Mouse (Mus musculus): Measurements from ENCODE around the gene Gm20489.
A peak's percentile ranks its signal among the peaks of the same experiment; 100 is the strongest.

Gene Gm20489

DNA sequence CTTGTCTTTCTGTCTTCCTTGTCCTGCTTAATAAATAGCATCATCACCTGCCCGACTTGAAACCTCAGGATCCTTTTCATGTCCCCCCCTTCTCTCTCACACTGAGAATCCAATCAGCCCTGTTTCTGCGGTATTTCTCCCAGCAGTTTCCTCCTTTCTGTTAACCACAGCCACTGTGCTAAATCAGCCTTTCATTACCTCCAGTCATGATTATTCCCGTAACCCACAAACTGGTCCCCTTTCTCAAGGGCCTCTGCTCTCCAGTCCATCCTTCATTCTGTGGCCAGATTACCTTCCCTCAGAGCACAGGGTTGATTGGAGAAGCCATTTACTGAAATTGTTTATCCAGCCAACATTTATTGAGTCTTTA is at the start of gene Gm20489:
TSS of gene Gm20489 (minus strand) at position 269 of the 370 bp plus-strand sequence.
- no peak for DNase-seq (ENCODE audit: low spot score)

DNA sequence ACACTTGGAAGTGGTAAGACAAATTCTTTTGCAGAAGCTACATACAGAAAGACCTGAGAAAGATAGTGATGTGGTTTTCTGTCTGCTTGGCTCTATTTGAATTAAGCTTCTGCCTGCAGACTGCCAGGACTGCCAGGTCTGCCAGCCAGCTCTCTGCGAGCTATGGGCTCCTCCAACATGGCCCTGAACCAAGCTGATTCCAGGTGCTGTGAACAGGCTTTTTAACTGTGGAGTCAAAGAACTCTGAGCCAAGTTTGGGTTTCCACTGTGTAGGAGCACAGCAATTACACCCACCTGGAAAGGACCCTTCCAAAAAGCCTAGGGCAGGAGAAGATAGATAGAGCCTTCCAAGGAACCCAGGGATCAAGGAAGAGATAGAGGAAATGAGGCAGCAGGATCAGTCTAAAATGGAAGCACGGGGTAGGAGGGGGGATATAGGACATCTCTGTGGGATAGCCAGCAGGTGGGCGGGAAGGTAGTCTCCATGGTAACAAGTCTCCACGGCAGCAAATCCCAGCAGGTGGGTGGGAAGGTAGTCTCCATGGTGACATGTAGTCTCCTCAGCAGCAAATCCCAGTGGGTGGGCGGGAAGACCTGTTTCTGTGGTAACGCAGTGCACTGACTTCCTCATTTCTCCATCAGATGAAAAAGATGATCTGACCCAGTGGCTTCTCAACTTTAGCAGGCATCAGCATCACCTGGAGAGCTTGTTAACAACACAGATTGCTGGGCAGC is 45.0 kb upstream of the Gm20489 start:
- DNase-seq (ENCODE audit: low spot score): no peak

DNA sequence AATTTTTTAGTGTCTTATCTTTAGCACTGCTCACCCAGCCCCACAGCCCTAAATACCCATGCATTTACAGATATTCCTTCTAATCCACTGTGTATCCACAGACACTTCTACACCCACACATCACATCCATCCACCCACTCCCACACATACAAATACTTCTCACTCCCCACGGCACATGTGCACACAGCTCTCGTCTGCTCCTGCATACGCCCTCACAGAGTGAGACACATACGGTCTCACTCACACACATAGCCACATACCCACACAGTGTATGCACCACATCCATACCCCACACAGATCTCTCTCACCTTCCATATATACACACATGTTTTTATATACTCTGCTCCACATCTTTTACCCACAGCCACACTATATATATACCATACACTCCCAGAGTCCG is 40.5 kb upstream of the Gm20489 start:
- DNase-seq (ENCODE audit: low spot score): no peak

DNA sequence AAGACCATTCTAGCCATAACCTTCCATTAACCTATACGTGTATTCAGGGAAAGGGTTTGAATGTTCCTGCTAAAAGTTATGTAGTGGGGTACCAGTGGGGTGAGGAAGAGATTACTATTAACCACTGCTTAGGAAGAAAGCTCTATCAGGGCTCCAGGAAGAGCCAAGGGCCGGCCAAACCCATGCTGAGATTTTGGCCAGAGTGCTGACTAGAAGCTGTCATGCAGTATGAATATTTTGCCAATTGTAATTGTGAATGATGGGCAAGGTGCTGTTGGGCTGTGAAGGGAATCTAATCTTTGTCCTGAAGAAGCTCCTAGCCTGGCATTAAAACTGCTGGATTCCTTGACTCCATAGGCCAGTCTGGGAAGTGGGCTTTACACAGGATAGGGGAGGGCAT is 35.8 kb upstream of the Gm20489 start:
- no peak for DNase-seq (ENCODE audit: low spot score)

DNA sequence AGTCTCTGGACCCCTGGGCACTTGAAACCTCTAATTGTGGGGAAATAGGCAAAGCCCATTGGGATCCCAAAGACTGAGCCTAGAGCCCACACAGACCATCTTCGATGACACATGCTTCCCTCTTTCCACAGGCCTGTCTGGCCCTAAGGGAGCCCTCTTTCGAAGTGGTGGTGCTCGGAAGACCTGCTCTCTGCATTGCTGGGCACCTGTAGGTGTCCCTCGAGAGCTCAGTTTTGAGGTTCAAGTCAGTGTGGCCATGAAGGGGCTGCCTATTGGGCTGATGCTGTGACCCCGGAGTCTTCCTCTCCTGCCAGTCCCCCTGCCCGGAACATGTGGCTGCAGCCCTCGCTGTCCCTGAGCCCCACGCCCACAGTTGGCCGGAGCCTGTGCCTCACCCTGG is 32.8 kb upstream of the Gm20489 start:
- DNase-seq (ENCODE audit: low spot score): no peak

DNA sequence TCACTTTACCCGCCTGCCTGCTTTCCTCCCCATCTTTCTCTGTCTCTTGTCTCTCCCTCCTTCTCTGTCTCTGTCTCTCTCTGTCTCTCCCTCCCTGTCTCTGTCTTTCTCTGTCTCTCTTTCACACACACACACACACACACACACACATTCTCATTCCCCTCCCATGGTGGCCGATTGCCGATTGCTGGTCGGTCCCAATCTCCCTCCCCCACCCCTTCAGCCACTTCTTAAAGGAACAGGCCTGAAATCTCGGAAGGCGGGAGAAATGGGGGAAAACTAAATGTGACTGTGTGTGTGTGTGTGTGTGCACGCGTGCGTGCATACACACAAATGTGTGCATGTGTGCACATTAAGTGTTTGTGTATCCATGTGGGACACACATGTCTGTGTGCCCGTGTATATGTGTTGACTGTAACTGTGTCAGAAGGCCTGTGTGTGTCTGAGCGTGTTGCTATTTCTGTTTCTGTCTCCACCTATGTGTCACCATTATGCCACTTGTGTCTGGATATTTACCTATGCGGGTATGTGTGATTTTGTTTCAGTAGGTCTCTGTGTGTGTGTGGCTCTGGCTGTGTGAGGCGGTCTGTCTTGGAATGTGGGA is 31.7 kb upstream of the Gm20489 start:
- no peak for DNase-seq (ENCODE audit: low spot score)

DNA sequence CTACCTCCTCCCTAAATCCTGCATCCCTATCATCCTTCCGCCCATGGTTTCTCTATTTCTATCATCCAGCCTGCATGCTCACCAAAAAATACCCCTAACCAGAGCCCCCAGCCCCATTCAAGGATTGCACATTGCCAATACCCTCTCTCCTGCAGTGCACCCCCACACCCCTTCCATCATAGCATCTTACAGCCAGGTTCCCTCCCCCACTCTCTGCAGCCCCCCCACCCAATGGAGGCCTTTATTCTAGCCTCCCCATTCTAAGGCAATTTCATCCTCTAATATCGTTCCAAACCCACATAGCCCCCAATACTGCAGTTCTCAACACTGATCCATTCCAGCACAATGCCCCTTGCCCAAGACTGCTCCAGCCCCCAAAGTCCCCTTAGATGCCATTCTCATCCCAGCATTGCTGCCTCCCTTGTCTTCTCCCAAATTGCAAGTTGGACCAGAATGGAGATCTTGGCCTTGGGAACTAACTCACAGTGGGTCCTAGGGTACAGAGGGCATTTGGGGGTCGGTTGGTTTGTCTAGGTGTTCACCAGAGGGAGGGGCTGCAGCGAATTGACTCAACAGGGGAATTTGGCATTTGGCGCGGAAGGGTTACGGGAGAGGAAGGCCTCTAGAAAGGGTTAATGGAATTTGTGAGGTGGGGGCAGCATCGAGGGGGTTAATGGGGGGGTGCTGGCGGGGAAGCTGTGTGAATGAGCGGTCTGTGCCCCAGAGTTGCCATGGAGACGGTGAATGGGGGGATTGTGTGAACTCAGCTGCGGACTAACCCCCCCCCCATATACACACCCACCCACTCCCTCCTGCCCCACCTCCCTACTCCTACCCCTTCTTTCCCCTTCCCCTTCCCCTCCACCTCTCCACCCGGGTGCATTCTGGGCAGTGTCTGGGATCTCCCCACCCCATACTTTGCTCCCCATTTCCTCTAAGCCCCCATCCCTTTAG is 30.9 kb upstream of the Gm20489 start:
- DNase-seq (ENCODE audit: low spot score): no peak

DNA sequence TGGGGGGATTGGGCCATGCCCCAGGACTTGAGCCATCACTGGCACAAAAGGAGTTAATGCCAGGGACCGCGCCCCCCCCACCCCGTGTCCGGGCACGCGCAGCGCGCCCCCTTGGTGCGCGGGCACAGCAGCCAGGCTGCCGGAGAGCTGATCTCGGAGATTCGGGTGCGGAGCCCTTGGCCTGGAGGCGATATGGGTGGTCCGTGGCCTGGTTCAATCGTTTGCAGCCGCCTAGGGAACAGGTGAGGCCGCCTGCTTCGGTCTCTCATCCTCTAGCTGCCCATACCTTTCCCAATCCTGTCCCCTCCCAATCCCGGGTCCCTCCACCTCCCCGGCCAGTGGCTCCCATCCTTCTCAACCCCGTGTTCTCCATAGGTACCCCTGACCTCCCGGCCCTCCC is 30.2 kb upstream of the Gm20489 start, which contains the start of gene Nlgn3:
TSS of gene Nlgn3 (plus strand) at position 114 of the 400 bp plus-strand sequence.
- DNase-seq (ENCODE audit: low spot score): no peak

DNA sequence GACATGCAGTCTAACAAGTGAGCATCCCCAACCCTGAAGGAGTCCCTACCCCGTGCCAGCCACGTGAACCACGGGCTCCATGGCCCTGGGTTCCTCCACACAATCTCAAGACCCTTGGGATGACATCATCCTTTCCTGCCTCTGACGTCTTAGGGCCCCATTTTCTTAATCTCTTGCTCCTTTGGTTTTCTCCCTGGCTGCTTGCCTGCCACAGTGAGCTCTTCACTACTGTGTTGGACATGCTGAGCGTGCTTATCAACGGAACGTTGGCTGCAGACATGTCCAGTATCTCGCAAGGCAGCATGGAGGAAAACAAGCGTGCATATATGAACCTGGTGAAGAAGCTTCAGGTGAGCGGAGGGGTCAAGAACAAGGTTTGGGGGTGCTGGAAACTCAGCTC is 21.3 kb upstream of the Gm20489 start:
- no peak for DNase-seq (ENCODE audit: low spot score)

DNA sequence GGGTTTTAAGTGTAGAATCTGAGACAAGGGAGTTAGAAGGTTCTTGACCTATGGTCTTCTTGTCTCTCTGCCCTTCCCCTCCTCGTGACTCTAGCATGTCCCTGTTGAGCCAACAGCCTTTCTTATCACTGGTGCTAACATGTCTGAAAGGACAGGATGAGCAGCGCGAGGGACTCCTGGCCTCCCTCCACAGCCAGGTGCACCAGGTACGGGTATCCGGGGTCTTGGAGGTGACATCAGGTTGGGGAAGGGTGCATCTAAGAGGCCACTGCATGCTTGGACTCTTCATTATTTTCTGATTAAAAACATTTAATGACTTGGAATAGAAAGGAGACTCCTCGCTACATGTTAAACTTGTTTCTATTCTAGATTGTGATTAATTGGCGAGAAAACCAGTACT is 20.2 kb upstream of the Gm20489 start:
- no peak for DNase-seq (ENCODE audit: low spot score)

DNA sequence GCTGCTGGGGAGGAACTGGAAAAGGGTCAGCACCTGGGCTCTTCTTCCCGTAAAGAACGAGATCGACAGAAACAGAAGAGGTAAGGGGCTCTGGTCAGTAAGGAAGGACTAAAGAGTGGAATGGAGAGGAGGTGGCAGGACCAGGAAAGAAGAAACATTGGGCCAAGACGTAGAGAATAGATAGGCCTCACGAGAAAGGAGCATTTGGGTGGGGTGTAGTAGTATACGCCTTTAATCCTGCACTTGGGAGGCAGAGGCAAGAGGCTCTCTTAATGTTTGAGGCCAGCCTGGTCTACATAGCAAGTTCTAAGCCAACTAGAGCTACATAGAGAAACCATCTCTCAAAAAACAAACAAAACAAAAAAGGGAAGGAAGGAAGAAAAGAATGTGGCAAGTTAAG is 19.6 kb upstream of the Gm20489 start:
- no peak for DNase-seq (ENCODE audit: low spot score)

DNA sequence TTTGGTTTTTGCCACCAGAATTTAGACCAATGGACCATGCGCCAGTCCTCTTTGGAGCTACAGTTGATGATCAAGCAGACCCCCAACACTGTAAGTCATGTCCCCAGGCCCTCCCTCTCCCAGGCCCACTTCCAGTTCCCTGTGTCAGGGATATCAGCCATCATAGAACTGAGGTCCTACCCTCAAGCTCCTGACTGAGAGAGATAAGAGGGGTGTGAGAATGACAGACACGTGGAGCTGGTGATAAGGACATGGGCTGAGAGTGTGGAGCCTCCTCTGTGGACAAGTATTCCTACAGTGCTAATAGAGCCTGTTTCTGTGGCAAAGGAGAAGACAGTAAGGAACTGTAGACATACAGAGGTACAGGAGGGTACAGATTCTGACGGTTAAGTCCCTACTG is 18.7 kb upstream of the Gm20489 start:
- no peak for DNase-seq (ENCODE audit: low spot score)

DNA sequence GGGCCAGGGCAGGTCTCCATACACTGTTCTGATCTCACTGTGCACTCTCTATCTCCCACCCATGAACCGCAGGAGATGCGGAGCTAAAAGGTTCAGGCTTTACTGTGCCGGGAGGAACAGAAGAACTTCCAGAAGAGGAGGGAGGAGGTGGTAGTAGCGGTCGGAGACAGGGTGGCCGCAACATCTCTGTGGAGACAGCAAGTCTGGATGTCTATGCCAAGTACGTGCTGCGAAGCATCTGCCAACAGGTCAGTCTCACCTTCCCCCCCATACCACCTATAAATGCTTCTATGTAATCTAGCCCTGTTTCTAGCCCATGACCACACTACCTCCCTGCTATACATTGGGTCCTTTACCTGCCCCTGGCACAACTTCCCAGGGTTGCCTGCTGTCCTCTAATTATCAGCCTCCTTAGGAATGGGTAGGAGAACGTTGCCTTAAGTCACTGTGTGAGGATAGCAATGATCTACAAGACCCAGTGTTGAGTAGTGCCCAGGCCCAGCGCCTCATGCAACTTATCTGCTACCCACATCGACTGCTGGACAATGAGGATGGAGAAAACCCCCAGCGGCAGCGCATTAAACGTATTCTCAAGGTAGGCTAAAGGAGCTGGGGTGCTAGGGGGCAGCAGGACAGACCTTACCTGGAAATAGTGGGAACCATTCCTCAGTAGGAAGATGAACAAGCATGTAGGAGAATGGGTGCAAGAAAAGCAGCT is 17.3 kb upstream of the Gm20489 start:
- DNase-seq (ENCODE audit: low spot score): no peak

DNA sequence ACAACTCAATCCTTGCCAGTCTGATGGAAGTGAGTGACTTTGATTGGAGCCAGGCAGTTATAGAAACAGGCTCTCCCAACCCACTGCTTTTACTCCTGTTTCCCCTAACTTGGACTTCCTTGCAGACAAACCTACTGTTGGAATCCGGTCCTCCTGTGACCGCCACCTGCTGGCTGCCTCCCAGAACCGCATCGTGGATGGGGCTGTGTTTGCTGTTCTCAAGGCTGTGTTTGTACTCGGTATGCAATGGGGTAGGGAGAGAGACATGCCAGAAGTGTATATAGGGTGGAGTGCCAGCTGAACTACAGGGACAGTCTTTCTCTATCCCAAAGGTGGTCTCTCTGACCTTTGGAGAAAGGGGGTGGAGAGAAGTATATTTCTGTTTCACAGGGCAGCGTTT is 16.7 kb upstream of the Gm20489 start:
- no peak for DNase-seq (ENCODE audit: low spot score)

DNA sequence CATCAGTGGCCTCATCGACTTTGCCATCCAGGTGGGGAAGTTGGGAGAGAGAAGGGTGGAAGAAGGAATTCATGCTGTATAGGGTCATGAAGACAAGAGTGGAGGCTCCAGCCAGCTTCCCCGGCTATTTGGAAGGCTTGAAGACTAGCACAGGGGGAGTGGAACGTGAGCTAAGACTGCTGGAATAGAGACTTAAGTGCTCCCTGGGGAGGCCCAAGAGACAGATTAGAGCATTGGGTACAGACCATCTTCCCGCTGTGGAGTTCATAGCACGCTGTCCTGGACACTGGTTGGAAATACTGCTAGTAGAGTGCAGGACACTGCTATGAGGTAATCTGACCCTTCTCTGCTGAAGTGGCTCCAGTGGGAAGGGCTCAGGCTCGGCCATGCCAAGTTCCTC is 14.0 kb upstream of the Gm20489 start:
- no peak for DNase-seq (ENCODE audit: low spot score)

DNA sequence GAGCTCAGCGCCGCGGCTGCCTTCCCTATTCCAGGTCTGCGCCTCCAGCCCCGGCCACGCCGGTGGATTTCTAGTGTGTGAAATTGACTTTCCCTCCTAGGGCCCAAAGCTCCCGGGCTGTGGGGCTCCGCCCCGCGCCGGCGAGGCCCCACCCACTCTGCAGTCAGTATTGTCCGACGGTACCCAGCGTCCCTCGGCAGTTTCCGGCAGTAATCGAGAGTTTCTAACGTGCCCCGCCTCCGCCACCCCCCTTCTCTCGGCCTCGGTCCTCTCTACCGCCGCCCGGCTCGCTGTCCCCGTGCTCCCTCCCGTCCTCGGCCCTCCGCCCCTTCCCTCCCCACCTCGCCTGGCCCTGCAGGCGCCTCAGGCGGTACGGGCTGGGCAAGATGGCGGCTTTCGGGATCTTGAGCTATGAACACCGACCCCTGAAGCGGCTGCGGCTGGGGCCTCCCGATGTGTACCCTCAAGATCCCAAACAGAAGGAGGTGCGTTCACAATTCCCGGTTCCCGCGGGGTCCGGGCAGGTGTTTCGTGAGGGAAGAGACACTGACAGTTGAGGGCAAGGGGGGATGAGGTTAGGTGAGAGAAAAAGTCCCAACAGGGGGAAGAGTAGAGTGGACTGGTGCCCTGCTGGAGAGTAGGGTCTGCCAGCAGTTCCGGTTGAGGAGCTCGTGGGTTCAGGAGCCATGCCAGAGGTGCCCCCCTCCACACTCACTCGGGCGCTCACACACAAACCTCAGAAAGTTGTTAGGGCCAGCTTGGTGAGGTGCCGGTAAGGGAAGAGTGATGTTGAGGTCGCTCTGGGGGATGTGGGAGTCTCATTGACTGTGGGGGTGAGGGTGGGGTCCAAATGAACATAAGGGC is 5.3 kb upstream of the Gm20489 start, which contains the start of gene Med12:
TSS of gene Med12 (plus strand) at position 156 of the 864 bp plus-strand sequence.
- DNase-seq (ENCODE audit: low spot score): peak; percentile 89

DNA sequence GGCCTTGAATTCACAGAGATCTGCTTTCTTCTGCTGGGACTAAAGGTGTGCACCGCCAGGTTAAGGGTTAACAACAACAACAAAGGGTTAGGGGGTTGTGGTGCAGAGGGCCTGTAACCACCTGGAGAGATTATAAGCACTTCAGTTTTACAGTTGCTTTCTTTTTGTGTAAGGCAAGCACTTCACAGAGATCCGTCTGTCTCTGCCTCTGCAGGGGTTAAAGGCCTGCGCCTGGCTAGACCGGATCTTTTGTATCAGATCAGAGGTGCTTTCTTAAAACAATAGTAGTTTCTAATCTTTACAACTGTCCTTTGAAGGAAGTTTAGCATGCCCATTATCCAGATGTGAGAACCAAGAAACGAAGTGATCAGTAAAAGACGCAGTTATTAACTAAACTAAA is 4.6 kb upstream of the Gm20489 start:
- no peak for DNase-seq (ENCODE audit: low spot score)

DNA sequence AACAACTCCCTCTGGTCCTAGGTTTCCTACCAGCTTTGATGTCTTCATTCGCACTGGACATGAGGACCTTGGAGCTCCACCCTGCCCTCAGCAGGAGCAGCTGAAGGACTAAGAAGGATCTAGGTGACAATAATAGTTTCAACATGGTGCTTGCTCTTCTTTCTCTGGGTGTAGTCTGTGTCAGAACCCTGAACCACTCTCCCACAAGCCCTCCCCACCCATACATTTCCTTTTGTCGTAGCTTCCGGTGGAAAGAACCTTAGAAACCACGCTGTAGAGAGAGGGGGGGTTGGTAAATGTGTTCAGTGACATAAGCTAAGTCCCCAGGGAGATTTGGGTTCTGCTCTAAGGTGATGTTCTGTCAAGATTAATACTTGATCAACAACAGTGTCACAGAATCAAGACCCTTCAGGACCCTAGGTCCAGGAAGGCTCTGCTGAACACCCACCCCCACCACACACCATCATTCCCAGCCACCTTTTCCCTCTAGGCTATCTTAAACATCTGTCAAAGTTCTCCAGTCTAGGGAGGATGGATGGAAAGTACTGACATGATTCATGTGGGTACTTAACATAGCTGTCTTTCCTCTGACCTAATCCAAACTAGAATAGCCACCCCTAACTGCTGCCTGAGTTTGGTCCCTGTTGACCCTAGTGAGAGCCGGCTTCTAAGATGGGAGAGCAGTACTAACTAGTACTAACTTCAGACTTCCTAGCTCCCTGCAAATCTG is 633 bp downstream of the Gm20489 start, which contains the start of gene Il2rg:
TSS of gene Il2rg (minus strand) at position 231 of the 730 bp plus-strand sequence.
- no peak for DNase-seq (ENCODE audit: low spot score)

DNA sequence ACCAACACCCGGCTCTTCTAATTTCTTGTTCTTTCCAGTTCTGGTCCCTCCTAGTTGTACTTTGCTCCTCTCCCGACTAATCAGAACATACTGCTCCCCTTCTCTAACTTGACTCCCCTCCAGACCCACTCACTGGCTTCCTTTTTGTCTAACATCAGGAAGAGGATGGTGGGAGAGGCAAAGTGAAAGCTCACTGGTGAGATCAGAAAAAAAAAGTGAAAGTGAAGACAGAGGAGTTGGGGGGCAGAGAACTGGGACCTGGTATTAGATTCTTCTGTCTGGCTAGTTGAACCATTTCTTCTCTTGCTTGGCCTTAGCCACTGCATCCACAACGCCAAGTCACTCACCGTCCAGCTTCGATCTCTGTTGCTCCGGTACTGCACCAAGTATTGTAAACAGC is 2.2 kb downstream of the Gm20489 start:
- no peak for DNase-seq (ENCODE audit: low spot score)

DNA sequence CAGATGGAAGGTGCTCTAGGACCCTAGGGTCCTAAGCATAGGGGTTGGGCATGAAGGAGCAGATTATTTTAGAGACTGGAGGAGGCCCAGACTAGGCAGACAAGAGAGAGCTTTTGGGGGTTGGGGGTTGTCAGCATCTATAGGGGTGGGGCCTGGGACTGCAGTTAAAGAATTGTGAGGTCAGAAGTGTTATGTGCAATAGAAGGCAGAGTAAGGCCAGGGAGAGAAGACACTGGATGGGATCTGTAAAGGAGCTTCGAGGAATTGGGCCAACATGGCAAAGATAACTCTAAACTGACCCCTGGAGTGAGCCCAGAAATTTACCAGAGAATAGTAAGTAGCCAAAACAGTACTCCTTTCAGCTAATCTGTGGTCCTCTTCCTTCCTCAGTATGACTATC is 4.9 kb downstream of the Gm20489 start, which contains the start of gene Gm614:
TSS of gene Gm614 (minus strand) at position 101 of the 400 bp plus-strand sequence.
- DNase-seq (ENCODE audit: low spot score): no peak

All from ovary, adult 18-20 months (tissue).